Mouse (Mus musculus) cortical plate, adult 2 months (tissue): ENCODE data around the gene Cxcr1.

ENCODE experiments used
- CTCF ChIP-seq: fragments of 200-500 bp; IDR thresholded peaks from 2 replicates; pipeline ENCODE4 v1.5.1; 2011; ENCODE audit warnings: mild to moderate bottlenecking, control low read depth, low read length; ENCODE audit not compliant: insufficient read depth; ENCODE audit errors: extremely low read depth
- POLR2A ChIP-seq: fragments of 200-500 bp; IDR thresholded peaks from 2 replicates; pipeline ENCODE4 v1.6.1; 2011; ENCODE audit warnings: mild to moderate bottlenecking, low read length, control low read depth; ENCODE audit not compliant: insufficient read depth; ENCODE audit errors: extremely low read depth

GRCm38 (mm10) chr1:74206642-74207041 is 12.2 kb upstream of the Cxcr1 start:
- no peak for TF ChIP-seq CTCF
- no peak for TF ChIP-seq POLR2A
